Mouse (Mus musculus): ENCODE measurements at regions not wholly inside any gene's neighbourhood (a gene's known extent, or its start where the extent isn't known, plus 50 kb on each side); places are given as distances from the start of the nearest gene placed in this dataset.
A peak's percentile ranks its signal among the peaks of the same experiment; 100 is the strongest.

GRCm38 (mm10) chr2:174532671-174533363 is 59.9 kb upstream of the Prelid3b start:
- DNase-seq (ENCODE audit: extremely low spot score in 1 of 2, low spot score in 2 of 2) = peak; percentile 15 to 26
- Histone ChIP-seq H3K27ac (no peak overlapping the region), H3K4me3 (no peak overlapping the region)
- peak; percentile 66 for TF ChIP-seq CTCF (IDR thresholded peaks at IDR 0.05)
- intact Hi-C loops (cut with DNase I) = loop anchor here (5.0 kb wide), 1 partner anchor 221 kb away; no protein-coding TSS in a partner anchor

- Histone ChIP-seq H3K27ac (no peak overlapping the region), H3K4me3 (no peak overlapping the region)
- no peak for DNase-seq (ENCODE audit: extremely low spot score in 1 of 2, low spot score in 2 of 2)
- no peak for TF ChIP-seq CTCF (IDR thresholded peaks at IDR 0.05)
- intact Hi-C loops (cut with DNase I) = no loop called here
Measured at GRCm38 (mm10) chr2:174540717-174541116, 67.8 kb upstream of the Prelid3b start.

- TF ChIP-seq CTCF (IDR thresholded peaks at IDR 0.05) = peak; percentile 26
- intact Hi-C loops (cut with DNase I) = no loop called here
- no peak for DNase-seq (ENCODE audit: extremely low spot score in 1 of 2, low spot score in 2 of 2)
- no peak overlapping the region for H3K27ac ChIP-seq
- no peak overlapping the region for H3K4me3 ChIP-seq
Measured at GRCm38 (mm10) chr2:174547207-174547606, 74.3 kb upstream of the Prelid3b start.

GRCm38 (mm10) chr2:174547701-174548100 is 74.8 kb upstream of the Prelid3b start:
- intact Hi-C loops (cut with DNase I) = no loop called here
- no peak for DNase-seq (ENCODE audit: extremely low spot score in 1 of 2, low spot score in 2 of 2)
- H3K27ac ChIP-seq = no peak overlapping the region
- TF ChIP-seq CTCF (IDR thresholded peaks at IDR 0.05) = no peak
- no peak overlapping the region for H3K4me3 ChIP-seq

GRCm38 (mm10) chr2:174548776-174549175 is 75.9 kb upstream of the Prelid3b start:
- H3K4me3 ChIP-seq = no peak overlapping the region
- TF ChIP-seq CTCF (IDR thresholded peaks at IDR 0.05) = no peak
- intact Hi-C loops (cut with DNase I) = no loop called here
- no peak overlapping the region for H3K27ac ChIP-seq
- no peak for DNase-seq (ENCODE audit: extremely low spot score in 1 of 2, low spot score in 2 of 2)

GRCm38 (mm10) chr2:174555778-174556177 is 82.9 kb upstream of the Prelid3b start:
- intact Hi-C loops (cut with DNase I) = no loop called here

GRCm38 (mm10) chr2:174561828-174562429 is 81.4 kb upstream of the Zfp831 start:
- no peak for TF ChIP-seq CTCF (IDR thresholded peaks at IDR 0.05)
- no peak for DNase-seq (ENCODE audit: extremely low spot score in 1 of 2, low spot score in 2 of 2)
- intact Hi-C loops (cut with DNase I) = no loop called here
- no peak overlapping the region for H3K4me3 ChIP-seq
- H3K27ac ChIP-seq = no peak overlapping the region

More at GRCm38 (mm10) chr2:174555778-174556177, 82.9 kb upstream of the Prelid3b start:
- DNase-seq (ENCODE audit: extremely low spot score in 1 of 2, low spot score in 2 of 2) = no peak
- Histone ChIP-seq H3K27ac (no peak overlapping the region), H3K4me3 (no peak overlapping the region)
- TF ChIP-seq CTCF (IDR thresholded peaks at IDR 0.05) = no peak

- Histone ChIP-seq H3K27ac (no peak overlapping the region), H3K4me3 (no peak overlapping the region)
- intact Hi-C loops (cut with DNase I) = no loop called here
- no peak for DNase-seq (ENCODE audit: extremely low spot score in 1 of 2, low spot score in 2 of 2)
- TF ChIP-seq CTCF (IDR thresholded peaks at IDR 0.05) = no peak
Measured at GRCm38 (mm10) chr2:174563917-174564316, 79.4 kb upstream of the Zfp831 start.

- no peak for TF ChIP-seq CTCF (IDR thresholded peaks at IDR 0.05)
- intact Hi-C loops (cut with DNase I) = no loop called here
- no peak for DNase-seq (ENCODE audit: extremely low spot score in 1 of 2, low spot score in 2 of 2)
- H3K4me3 ChIP-seq = no peak overlapping the region
- H3K27ac ChIP-seq = 0 out of 2 replicates have a peak overlapping the region, but pooled peaks have one; percentile 4
Measured at GRCm38 (mm10) chr2:174564817-174565216, 78.5 kb upstream of the Zfp831 start.

- no peak overlapping the region for H3K4me3 ChIP-seq
- no peak for TF ChIP-seq CTCF (IDR thresholded peaks at IDR 0.05)
- intact Hi-C loops (cut with DNase I) = no loop called here
- no peak overlapping the region for H3K27ac ChIP-seq
- no peak for DNase-seq (ENCODE audit: extremely low spot score in 1 of 2, low spot score in 2 of 2)
Measured at GRCm38 (mm10) chr2:174565891-174566290, 77.4 kb upstream of the Zfp831 start.

GRCm38 (mm10) chr2:174566752-174567151 is 76.6 kb upstream of the Zfp831 start:
- no peak for TF ChIP-seq CTCF (IDR thresholded peaks at IDR 0.05)
- Histone ChIP-seq H3K27ac (no peak overlapping the region), H3K4me3 (no peak overlapping the region)
- DNase-seq (ENCODE audit: extremely low spot score in 1 of 2, low spot score in 2 of 2) = no peak
- intact Hi-C loops (cut with DNase I) = no loop called here

GRCm38 (mm10) chr2:174574804-174575507 is 68.4 kb upstream of the Zfp831 start:
- Histone ChIP-seq H3K27ac (no peak overlapping the region), H3K4me3 (no peak overlapping the region)
- intact Hi-C loops (cut with DNase I) = no loop called here
- no peak for DNase-seq (ENCODE audit: extremely low spot score in 1 of 2, low spot score in 2 of 2)
- no peak for TF ChIP-seq CTCF (IDR thresholded peaks at IDR 0.05)
